Mouse (Mus musculus) retina, embryonic 14.5 days (tissue): ENCODE data around the gene Slc34a3.

Experiments
- DNase-seq: peaks from one replicate; pipeline ENCODE4 v3.0.0-alpha.2; 2015; ENCODE audit warnings: low spot score

Gene Slc34a3

DNA sequence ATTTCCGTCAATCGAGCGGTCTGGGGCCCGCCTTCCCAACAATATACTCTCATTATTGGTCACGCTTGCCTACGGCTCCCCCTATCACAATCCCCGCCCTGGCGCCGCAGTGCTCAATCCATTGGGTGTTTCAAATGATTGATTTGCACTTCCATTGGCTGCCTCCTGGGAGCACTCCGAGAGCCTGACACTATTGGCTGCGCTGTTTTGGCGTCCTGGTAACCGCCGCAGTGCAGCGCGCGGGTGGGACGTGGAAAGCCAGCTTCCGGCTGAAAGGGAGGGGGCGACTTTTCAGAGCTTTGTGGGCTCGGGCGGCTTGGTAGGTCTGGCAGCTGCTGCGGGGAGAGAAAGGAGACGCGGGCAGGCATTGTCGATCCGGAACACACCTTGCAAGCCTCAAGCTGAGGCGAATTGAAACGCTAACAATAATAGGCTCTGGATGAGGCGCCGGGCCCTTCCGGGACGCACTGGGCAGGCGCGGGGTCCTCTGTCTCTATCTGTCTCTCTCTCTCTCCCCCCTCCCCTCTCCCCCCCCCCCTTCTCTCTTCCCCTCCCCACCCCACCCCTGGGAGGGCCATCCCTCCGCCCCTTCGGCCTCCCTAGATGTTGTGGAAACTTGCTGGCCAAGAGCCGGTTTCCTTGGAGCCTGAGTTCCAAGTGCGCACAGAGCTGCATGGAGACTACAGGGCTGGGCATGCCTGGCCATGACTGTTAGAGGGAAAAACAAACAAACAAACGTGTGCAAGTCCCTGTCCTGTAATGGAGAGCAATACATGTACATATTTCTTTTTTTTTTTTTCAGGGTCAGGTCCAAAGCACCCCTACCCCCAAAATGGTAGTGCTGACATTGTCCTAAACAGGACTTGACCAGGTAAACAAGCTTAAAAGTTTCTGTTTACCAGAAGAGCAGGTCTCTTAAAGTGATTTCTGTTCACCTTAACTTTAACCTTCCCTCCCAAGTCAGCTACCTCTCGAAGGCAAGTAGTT, 9.1 kb downstream of the Slc34a3 start:
- peak; percentile 99 for DNase-seq

DNA sequence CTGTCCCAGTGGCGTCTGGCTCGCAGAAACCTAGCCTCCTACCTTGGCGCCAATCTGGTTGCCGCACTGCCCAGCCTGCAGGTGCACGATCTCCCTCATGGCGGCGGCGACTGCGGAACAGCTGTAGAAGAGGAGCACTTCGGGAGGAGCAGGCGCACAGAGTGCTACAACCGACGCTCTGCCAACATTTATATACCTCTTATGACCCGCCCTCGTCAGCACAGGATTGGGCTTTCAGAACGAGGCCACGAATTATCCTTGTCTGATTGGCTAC, 9.7 kb downstream of the Slc34a3 start, which contains the start of gene Tubb4b:
Gene Tubb4b (minus strand): TSS at position 211 of the 274 bp plus-strand sequence.
- DNase-seq: no peak

DNA sequence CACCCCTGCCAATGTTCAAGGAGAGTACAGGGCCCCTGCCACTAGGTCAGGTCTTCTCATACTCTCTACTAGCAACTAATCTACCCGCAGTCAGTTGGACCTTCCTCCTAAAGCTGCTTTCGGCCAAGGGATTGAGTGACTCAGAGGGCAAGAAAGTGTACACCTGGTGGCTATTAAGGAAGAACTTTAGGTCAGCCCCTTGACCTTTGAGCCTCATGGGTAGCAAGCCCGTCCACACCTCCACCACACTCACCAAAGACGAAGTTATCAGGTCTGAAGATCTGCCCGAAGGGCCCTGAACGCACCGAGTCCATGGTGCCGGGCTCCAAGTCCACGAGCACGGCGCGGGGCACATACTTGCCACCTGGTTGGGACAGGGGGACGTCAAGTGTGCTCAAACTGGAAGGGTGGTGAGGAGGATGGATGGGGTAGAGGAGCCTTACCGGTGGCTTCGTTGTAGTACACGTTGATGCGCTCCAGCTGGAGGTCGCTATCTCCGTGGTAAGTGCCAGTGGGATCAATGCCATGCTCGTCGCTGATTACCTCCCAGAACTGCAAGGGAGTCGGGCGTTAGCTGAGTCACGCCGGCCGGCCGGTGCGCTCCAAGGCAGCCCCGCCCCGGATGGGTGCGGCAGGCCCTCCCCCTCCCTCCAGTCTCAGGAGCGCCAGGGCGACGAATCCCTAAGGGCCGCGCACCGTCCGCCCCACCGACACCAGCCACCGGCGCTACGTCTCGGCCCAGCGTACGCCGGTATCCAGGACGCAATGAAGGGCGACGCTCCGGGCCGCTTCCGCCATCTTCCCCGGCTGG, 10.3 kb downstream of the Slc34a3 start:
- DNase-seq: no peak

DNA sequence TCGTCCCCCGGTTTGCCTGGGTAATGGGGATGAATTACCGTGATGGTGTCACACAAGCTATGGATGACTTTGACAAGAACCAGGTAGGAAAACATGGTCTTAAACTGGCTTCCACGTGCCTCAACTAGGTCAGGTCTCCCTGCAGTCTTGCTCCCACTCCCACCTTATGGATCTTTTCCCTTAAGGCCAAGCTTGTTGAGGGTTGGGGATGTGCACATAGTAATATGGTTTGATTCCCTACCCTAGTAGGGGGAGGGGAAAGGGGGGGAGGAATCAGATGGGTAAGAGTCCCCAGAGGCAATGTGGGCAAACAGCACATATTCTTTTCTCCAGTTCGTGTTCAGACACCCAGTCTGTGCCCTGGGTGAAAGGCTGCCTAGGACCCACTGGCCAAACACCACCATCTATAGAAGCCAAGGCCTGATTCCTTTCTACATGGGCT, 12.8 kb downstream of the Slc34a3 start:
- no peak for DNase-seq

DNA sequence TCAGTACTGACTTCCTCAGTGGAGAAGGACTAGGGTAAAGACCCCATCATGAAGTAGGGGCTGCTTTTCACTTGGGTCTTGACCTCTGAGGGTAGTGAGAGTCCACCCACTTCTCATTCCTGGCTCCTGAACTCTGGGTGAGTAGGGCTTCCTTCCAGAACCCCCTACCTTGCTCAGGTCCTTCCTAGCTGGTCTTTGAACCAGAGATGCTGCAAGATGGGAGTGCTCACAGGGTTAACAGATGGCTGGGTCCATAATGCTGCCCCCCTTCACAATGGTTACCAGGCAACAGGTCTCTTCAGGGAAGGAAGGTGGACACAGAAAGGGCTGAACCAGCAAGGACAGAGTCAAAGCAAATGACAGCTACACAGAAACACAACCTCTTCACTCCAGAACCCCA, 15.7 kb downstream of the Slc34a3 start, which contains the start of gene Fam166a:
Gene Fam166a (plus strand): TSS at position 301 of the 400 bp plus-strand sequence.
- no peak for DNase-seq

DNA sequence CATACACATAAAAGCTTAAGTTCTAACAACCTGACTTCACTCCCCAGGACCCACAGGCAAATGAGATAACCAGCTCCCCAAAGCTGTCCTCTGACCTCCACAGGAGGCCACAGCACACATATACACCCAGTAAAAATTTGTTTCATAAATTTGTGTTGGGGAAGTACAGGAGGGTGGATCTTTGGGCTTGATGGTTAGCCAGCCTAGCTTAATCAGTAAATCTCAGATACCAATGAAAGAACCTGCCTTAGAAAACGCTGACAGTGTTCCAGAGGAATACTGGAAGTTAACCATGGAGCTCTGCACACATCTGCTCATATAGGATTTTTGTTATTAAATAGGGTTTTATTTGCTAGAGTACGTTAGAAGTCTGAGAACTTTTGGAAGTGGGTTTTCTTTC, 16.5 kb downstream of the Slc34a3 start:
- DNase-seq: no peak

DNA sequence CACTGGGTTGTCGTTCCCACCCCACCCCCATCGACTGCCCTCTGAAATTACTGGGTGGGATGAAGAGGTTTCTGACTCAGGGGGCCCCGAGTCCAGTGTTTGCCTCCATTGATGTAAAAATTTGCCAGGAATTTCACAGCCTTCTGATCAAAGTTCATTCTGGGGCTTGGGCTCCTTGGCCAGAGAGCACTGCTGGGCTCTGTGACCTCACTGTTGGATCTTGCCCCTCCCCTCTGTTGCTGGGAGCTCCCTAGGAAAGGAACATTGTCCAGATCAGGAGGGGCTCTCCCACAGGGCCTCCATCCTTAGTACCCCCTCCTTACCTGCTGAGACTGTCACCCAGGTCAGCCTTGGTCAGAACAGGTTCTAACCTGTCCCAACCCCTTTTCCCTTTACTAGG, 19.7 kb downstream of the Slc34a3 start, which contains the start of gene Stpg3:
Gene Stpg3 (minus strand): TSS at position 194 of the 400 bp plus-strand sequence.
- DNase-seq: no peak

DNA sequence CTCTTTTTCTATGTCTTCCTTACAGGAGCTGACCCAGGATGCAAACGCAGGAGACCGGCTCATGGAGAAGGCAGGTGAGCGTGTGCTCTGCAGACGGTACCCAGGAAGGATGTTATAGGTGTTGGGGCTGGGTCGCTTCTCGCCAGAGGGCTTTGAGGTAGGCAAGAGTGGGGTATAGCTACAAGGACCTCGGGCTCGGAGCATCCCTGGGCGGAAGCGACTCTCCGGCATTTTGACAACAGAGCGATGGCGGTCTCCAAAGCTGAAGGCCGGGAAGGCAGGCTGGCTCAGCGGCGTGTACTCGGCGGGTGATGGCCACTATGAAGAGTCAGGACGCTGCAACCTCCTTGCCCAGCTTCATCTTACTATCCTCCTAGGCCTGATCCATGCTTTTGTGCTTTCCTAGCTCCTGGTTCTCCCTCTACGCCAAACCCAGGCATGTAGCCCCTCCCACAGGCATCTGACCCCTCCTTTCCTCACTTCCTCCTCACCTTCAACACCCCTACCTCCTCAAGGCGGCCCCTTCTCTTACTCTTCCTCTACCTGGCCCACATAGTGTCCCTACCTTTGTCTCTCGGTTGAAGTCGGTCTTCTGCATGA, 20.8 kb downstream of the Slc34a3 start:
- no peak for DNase-seq

DNA sequence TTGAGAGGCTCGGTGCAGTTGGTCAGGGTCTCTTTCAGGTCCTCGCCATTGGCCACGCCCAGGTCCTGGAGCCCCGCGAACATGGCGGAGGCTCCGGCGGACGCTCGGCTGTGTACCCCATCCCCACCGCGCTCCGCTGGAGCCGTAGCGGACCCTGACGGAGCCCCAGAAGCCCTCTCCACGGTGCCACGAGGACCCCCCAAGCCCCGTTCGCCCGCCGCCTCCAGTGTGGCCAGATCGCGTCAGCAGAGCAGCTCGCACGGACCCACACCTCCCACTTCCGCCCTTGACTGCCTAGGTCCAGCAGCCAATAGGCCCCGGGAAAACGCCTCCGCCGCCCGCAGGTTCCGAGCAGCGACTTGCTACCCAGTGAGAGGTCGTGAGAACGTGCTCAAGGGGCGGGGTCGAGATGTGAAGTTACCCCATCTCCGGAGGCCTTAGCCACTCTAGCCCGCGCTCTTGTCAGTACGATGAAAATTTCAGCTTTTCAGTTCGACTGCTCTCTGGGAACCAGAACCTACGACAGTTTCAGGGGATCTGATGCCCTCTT, 23.0 kb downstream of the Slc34a3 start, which contains the start of gene Nelfb:
Gene Nelfb (minus strand): TSS at position 369 of the 550 bp plus-strand sequence.
- DNase-seq: peak; percentile 92

DNA sequence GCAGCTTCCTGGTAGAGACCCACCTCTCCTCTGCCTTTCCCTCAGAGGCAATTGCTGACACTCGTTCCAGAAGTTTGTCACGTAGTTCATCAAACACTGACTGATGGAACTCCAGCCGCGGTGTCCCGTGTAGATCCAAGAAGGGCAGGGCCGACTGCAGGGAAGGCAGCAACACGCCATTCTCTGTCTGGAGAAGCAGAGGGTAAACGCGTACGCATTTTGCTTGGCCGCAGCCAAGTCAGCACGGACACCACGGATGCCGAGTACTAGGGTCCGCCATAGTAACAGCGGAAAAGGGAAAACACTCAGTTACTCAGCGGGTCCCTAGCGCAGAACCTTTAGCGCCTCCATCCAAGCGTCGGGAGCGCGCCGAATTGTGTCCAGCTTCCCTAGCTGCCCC, 23.5 kb downstream of the Slc34a3 start:
- peak; percentile 13 for DNase-seq

DNA sequence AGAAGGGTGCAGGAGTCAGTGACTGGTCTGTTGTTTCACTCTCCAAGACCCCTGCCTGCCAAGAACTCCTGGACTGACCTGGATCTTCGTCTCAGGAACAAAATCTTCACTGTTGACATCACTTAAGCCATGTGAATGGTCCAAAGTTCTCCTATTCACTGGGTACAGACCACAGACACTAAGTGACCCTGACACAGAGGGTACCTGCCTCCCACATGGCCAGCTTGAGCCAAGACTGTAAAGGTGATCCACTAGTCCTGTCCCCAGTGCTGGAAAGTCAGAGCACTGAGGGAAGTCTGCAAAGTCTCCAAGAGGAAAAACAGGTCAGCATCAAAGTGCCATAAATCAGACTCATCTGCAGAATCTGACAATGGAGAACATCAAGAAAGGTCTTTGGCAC, 26.6 kb downstream of the Slc34a3 start:
- no peak for DNase-seq

DNA sequence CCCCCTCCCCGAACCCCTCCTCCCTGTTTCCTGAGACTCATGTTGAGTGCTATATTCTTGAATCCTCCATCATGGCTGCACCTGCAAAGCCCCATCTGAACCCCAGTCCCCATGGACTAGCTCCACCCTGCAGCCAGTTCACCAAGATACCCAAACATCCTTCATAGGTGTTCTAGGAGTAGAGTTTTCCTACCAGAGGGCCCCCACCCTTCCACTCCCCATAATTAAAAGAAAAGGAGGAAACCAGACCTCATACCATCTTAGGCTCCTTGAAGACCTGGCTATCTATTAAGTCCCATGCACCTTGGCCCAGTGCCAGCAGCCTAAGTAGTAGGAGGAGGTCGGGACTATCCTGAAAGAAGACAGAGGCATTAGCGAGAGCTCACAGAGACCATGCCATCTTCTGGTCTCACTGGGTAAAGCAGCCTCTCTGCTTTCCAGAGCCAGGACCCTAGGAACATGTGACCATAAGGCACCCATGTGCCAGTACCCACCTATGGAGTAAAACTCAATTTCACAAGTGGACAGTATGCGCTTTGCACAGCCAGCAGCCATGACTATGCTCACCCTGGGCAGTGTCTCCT, 30.4 kb downstream of the Slc34a3 start:
- peak; percentile 31 for DNase-seq

DNA sequence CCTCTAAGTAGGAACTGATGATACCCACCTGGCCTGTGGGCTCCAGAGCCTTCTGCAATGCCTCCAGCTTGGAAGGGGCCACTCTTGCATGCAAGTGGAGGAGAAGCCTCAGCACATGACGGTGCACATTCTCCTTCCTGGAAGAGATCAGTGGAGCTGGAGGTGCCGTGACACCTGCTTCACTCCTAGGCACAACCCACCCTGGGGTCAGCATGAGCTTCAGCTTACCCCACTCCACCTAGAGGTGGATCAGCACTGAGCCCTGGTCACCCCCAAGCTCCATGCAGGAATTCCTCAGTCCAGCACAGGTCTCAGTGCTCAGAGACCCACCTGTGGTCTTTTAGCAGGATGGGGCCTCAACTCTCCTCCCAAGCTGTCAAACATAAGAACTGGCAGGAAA, 33.5 kb downstream of the Slc34a3 start:
- DNase-seq: no peak

DNA sequence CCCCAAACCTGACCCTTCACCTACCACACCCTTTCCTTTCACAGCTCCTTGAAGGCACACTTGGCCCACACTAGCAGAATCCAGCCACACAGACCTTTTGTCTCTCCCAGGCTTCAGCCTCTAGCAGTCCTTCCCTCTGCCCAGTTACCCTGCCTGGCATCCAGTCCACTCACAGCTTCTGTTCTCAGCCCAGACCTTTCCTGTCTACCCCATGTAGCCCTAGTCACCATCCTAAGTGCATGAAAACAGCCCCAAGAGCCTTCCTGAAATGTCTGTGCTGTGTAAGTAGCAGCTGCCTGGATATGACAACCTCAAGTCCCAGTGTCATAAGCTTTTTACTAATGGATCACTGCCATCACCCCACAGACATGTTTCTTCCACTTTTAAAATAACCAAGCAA, 36.2 kb downstream of the Slc34a3 start:
- no peak for DNase-seq

DNA sequence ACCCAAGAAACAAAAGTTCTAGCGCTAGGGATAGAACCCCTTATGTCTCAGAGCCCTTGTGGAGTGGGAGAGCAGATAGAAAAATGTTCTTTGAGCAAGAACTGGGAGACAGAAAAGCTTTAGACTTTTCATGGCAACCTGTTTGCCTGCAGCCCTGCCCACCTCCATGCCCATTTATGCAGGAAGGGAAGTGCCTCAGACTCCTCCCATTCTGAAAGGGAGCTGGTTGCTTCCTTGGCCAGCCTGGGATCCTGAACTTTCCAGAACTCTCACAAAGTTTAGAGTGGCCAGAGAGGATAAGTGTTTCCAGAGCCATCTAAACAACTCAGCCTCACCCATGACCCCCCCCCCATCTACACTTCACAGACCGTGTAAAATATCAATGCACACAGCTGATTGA, 37.0 kb downstream of the Slc34a3 start:
- DNase-seq: no peak

DNA sequence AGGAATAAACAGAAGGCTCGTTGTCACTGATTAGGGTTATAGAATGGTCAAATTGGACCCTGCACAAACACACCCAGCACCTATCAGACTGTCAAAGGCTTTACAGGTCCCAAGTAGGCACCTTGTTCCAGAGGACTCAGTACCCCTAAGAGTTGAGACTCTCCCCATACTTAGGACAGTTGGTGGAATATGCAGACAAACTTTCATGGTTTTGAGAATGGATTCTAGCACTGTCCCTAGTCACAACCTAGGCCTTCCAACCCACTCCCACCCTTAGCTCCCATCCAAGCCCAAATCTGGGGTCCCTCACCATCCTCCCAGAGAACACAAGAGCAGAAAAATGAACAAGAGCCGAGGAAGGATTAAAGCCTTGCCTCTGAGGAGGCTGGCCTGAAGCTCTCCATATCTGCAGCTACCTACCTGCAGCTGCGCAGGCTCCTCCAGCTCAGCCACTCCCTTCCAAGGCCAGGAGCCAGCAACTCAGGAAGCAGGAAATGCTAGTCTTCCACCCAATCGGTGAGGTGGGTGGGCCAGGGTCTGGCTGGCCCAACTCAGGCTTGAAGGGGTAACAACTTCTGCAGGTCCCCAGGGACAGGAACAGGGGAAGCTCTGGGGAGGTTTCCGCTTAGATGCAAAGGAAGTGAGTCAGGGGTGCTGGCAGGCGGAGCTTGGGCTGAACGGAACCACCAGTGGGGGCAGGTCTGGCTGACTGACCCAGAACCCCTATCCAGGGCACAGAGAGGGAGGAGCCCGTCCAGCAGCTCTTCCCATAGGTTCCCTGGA, 37.8 kb downstream of the Slc34a3 start, which contains the start of gene Tor4a:
Gene Tor4a (minus strand): TSS at position 715 of the 783 bp plus-strand sequence.
- DNase-seq: peak; percentile 15

DNA sequence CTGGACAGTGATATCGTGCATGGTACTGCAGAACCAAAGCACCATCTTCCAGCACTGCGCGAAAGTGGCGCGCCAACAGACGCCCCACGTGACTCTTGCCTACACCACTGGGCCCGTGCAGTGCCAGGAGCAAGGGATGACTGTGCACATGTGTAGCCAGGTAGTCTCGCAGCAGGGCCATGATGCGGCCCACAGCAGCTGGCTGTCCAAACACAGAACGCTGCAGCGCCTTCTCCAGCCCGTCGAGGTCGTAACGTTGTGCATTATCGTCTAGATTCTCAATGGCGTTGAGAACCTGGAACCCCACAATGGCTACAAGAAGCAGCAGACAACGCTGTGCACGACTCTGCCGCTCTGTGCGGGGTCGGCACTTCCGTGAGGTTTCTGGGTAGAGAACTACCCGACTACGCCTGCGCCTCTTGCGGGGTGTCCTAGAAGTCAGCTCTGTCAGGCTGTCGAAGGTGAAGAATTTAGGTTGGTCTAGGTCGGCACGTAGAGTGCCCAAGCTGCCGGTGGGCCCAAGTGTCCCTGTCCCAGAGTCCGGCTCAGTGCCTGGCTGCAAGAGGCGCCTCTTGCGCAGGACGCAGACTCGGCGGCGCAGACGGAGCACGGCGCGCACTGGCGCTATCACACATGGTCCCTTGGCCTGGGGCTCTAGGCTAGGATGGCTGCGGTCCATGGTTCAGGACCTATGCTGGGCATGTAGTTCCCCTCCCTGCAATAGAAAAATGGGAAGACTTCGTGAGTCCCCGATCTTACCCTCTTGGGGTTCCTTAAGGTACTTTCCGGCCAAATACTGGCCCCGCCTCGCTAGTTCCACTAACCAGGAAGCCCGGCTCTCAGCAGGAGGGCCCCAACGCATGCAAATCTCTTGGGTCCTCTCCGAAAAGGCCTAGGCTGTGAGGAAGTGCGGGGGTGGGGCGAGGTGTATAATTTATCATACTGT, 38.7 kb downstream of the Slc34a3 start:
- DNase-seq: no peak

DNA sequence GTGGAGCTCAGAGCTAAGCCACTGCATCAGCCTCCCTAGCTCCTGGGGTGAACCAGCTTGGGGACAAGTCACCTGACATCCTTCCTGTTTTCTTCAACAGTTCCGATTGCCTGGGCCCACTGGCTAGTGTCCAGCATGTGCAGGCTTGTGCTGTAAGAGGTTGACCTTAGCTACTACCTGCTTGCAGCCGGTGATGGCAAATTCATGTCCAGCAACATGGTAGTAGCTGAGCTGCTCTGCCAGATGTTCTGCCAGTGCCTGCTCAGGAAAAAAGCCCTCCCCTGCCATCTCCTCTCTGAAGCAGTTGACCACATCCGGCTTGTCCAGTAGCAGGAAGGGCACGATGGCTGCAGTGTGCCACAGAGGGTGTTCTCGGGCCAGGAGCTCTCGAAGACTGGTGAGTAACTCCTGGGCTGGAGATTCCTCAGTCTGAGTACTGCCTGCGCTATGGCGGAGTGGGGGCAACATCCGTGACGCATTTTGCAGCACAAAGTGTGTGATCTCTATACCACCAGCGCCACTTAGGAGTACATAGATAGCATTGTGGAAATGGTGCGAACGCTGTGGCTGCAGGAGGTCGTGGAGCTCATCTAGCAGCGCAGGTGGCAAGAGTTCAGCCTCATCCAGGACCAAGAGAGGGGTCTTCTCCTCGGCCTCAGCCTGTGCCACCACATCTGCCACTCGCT, 39.5 kb downstream of the Slc34a3 start:
- DNase-seq: no peak

DNA sequence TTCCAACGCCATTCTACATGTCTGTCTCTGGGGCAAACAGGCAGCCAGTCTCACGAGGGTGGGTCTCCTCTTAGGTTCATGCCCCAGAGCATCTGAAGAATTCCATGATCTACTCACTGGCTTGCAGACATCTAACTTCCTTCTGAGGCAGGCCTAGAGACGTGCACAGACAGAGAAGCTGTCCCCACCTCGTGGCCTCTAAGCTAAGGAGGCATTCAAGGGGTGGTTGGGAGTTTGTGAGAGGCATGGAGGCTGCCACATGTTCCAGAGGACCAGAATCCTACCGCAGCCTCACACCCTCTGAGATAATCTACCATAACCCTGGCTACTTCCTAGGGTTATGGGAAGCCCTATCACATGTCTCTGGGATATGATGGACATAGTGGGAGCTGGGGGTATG, 40.2 kb downstream of the Slc34a3 start:
- DNase-seq: no peak
